Mouse (Mus musculus) mouse trophoblast stem cell (cell line): ENCODE data around the gene Timm29.

Experiments
- in situ Hi-C, 2 experiments: fragments of 300-500 bp; cut with MseI, MboI; formaldehyde crosslinking; loops; 2 replicates in 1 of 2; 3 replicates in 1 of 2; pipeline ENCODE4 v1.15.1; 2025

Timm29 gene

DNA sequence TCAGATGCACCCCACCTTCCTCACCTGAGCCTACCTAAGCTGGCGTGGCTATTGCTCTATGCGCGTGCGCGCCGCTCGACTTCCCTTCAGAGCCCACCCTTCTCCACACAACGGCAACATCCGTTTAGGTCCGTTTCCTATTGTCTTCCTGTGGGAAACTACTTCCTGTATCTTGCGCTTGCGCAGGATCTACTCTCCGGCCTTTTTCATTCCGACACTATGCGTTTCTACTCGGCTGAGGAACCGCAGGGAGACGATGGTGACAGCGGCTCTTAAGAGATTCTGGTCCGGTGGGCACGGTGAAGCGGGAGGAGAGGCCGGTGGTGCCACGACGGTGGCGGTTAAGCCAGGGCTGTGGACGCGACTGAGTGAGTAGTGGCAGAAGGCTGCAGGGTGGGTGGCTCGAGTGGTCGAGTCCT lies at the start of gene Timm29, which contains the start of gene Yipf2:
Gene Timm29, plus strand, starts transcription at position 20 of the 419 bp plus-strand sequence.
Gene Yipf2, minus strand, starts transcription at position 126 of the 419 bp plus-strand sequence.
- in situ Hi-C loops, result no loop called here

DNA sequence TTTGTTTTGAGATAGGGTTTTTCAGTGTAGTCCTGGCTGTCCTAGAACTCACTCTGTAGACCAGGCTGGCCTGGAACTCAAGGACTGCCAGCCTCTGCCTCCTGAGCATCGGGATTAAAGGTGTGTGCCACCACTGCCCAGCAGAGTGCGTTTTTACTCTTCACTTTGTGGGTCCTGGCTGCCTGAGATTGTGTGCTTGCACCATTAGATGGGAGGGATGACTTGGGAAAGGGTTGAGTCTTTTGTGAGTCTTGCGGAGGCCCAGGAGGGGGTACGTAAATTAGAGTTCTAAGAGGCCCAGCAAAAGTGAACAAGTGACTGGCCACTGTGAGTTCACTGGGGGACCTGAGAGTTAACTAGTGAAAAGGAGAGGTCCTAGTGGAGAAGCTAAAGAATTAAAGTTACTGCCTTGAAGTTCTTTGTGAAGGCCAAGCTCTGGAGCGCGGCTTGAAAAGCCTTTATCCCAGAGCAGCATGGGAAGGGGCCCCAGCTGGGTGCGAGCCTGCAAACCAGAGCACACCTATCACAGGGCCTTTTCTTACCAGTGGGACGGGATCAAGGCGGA lies 47.1 kb upstream of the Timm29 start:
- in situ Hi-C loops, result no loop called here

DNA sequence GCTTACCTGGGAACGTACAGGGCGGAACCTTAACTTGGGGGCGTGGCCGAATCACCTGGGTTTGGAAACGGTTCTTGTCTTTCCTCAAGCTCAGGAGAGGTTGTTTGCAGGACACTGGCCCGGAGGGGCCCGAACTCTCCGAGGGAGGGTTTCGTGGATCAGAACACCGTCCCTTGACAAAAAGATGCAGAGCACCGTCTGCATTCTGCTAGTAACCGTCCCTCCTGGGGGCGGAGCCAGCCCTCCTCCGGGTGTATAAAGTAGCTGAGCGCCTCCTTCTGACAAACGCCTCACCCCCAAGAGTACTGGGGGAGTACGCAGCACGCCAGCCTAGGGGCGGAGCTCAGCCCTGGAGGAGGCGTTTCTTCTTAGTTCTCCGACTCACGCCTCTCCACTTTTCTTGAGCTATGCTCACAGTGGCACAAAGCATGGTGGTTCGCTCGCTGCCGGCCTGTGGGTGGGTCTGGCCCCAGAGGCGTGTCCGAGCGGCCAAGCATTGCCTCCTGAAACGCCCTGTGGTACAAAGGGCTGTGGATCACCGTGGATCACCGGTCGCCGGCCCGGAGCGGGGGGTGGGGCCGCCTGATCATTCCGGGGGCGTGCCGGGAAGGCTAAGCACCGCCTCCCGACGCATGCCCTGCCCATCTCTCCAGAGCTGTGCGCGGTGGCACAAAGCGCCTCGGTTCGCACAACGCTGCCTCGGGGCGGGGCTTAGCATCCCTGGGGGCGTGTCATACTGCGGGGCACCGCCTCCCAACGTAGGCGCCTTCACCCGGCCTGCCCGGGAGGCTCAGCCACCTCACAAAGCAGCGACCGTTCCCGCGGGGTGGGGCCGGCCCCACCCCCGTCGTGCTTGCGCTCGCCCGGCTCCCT lies 46.4 kb upstream of the Timm29 start:
- in situ Hi-C loops, result no loop called here

- in situ Hi-C loops, result no loop called here
These were observed 45.8 kb upstream of the Timm29 start, which contains the start of gene Carm1 for GRCm38 (mm10) chr9:21546789-21547074. Gene Carm1, plus strand, starts transcription at chr9:21546894.

GRCm38 (mm10) chr9:21547075-21547941 lies 45.2 kb upstream of the Timm29 start:
- in situ Hi-C loops, result no loop called here

- in situ Hi-C loops, result no loop called here
These were observed 41.5 kb upstream of the Timm29 start for GRCm38 (mm10) chr9:21551049-21551448.

GRCm38 (mm10) chr9:21553607-21554273 lies 38.8 kb upstream of the Timm29 start:
- in situ Hi-C loops, result no loop called here

DNA sequence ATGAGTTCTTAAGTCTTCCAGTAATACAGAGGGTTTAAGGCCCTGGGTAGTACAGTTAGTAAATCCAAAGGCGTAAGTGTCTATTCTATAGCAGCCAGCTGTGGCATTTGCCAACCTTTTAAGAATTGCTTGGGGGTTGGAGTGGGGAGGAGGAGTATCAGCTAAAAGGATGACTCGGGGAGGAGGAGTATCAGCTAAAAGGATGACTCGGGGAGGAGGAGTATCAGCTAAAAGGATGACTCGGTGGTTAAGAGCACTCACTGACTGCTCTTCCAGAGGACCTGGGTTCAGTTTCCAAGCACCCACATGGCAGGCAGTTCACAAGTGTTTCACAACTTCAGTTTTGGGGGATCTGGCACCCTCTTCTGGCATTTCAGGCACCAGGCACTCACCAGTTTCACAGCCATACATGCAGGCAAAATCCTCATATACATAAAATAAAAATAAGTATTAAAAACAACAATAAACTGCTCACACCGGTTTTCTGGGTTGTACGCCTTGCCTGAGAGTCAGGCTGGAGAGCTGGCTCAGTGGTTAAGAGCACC lies 37.3 kb upstream of the Timm29 start:
- in situ Hi-C loops, result no loop called here

DNA sequence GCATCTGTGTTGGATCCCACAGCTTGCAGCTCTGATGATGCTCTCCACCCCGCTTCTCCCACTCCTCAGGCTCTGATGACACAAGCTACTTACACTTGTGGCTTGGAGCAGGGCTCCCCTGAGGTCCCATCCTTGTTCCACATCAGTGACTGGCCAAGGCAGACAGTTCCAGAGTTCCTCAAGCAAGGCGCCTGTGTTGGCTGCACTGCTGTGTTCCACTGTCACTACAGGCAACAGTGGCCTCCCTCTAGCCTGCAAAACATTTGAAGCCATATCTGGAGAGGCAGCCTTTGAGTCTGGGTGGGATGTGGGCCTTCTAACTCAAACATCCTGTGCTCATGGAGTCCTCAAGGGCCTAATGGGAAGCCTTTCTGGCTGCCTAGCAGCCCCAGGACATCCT lies 35.5 kb upstream of the Timm29 start:
- in situ Hi-C loops, result no loop called here

DNA sequence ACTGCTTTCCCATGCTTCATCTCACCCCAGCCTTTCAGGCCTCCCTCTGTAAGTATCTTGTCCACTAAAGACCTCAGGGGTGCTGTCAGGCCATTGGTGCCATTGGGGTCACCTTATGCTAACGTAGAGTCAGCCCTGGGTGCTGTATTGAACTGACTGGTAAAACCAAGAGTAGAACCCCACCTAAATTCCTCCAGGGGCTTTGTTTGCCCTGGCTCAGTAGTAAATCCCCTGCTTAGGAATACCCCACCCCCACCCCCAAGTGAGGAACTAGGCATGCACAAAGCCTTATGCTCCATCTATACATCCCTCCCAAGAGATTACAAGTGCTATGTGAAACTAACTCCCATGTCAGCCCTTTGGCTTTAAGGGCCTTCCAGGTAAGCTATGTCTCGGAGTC lies 35.0 kb upstream of the Timm29 start:
- in situ Hi-C loops, result no loop called here

DNA sequence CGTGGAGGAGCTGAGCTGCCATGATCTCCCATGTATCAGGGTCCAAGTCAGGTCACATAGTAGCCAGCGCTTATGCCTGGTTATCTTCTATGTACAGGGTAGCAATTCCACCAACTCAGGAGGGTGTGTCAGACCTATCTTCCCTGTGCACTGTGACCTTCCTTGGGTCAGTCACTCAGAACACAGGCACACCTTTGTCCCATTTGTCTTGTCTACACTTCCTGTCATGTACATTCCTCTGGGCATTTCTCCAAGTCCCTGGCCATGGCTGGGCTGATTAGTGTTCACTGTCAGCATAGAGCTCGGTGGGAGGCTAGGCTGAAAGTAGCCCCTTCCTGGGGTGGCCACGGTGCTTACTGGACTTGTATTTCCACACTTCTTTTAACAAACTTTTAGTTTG lies 34.2 kb upstream of the Timm29 start:
- in situ Hi-C loops, result no loop called here

DNA sequence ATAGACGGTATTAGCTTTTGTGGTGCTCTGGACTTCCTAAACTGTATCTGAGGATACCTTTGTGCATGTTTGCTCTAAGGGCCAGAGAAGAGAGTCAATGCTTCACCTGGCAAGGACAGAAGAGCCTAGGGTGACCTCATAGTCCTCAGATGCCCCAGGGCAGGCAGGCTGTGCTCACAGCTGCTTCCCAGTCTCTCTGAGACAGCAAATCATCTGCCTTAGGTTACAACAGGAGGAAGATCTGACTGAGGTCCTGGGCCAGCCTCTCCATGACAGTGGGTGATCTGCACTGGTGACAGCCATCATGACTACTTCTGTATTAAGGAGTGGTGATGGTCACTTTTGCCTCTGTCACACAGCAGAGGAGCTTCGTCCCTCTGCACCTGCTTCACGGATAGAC lies 33.4 kb upstream of the Timm29 start:
- in situ Hi-C loops, result no loop called here

GRCm38 (mm10) chr9:21564420-21564819 lies 28.1 kb upstream of the Timm29 start:
- in situ Hi-C loops, result no loop called here

DNA sequence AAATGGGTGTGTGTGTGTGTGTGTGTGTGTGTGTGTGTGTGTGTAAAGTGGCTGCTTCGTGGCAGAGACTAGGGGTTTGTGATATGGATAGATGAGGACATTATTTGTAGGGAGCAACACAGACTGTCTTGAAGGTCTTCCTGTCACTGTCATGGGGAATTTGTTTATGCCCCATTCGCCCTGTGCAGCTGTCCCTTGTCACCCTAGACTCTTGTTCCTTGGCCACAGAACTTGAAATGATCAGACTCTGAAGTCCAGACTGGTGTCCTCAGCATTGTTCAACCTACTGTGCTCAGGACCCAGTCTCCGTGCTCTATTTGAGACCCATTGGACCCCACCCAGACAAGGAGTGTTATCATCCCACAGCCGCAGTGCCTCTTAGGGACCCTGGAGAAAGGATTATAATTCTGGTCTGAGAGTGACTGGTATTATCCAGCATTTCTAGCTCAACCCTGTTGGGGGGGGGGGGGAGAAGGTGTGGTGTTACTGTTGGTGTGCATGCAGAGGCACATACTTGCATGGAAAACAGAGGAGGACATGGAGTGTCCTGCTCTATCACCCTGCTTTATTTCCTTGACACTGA lies 27.4 kb upstream of the Timm29 start:
- in situ Hi-C loops, result no loop called here

GRCm38 (mm10) chr9:21566538-21566937 lies 26.0 kb upstream of the Timm29 start:
- in situ Hi-C loops, result no loop called here

- in situ Hi-C loops, result no loop called here
These were observed 25.5 kb upstream of the Timm29 start for GRCm38 (mm10) chr9:21567051-21567450.

DNA sequence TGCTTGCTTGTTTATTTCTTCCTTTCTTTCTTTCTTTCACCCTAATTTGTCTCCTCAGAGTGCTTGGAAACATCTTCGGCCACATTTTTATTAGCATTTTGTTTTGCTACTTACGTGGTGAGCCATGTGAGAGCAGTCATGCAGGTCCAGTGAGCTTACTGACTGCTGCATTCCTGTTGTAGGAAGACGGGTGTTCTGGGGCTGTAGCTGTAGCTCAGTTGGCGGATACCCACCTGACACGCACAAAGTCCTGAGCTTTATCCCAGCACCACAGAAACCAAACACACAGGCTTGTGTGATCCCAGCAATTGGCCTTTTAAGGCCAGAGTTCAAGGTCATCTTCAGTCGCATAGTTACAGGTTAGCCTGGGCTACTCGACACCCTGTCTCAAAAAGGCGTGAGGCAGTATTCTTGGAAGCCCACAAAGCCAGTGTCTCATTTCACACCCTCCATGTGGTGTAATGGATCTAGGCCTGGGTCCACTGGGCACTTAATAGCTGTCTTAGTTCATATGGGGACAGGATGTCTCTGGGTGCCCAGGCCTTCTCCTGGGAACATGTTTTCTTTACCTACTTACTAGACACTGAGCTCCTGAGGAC lies 23.8 kb upstream of the Timm29 start:
- in situ Hi-C loops, result no loop called here

DNA sequence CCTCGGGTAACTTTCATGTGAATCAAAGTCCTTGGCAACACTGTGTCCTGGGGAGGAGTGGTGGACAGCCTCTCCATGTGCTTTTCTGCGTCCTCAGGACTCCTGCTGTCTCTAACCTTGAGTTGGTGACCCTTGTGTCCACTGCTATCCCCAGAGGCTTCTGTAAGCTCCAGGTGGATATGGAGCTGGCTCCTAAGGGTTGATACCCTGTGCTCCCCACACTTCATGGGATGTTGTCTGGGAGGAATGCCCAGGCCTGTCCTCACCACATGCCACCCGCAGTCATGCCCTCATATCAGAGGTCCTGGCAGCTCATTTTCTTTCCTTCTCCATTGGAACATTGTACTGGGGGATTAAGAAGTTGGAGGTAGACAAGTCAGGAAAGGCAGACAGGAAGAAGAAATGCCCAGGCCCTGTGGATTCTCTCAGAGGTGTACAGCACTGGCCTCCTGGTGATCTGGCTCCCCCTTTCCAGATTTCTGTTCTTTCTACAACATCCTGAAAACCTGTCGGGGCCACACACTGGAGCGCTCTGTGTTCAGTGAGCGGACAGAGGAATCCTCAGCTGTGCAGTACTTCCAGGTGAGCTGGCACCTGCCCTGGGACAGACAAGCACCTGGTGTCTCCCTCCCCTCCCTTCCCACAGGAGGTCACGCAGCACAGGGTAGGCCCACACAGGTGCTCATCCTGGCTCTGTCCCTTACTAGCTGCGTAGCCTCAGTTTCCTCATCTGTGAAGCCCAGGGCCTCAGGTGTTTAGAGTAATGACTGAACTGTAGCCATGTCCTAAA lies 18.3 kb upstream of the Timm29 start:
- in situ Hi-C loops, result no loop called here

DNA sequence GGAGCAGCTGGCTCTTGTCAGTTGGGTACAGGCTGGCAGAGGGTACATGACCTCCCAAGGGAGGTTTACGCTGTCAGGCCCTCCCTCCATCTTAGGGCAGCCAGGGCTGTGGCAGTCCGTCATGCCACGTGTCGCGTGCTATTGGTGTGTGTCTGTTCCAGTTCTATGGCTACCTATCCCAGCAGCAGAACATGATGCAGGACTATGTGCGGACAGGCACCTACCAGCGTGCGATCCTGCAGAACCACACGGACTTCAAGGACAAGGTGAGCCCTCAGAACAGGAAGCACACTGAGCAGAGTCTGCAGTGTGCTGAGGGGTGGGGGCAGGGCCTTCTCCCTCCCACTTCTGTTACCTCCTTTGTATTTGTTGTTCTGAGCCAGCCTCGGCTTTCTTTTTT lies 17.3 kb upstream of the Timm29 start:
- in situ Hi-C loops, result no loop called here

- in situ Hi-C loops, result no loop called here
These were observed 16.2 kb upstream of the Timm29 start for GRCm38 (mm10) chr9:21576286-21576685.
